Mouse (Mus musculus) embryonic facial prominence, embryonic 15.5 days (tissue): ENCODE measurements around the gene Nwd1. TPM values are rescaled to one million over a fixed set of nuclear protein-coding genes. Genes with fewer than 3 reads are reported as not detected.

Source experiments
- ATAC-seq: fragments of 200-750 bp; cut with Nextera tagmentation; 2 replicates; pipeline ENCODE4 v1.8.0; 2017; ENCODE audit warnings: low read depth, moderate TSS enrichment; ENCODE audit not compliant: insufficient number of reproducible peaks, low FRiP score, low TSS enrichment
- H3K27ac ChIP-seq: fragments of 300-500 bp; sonication (generic); replicated peaks from 2 replicates; pipeline ENCODE4 v1.5.1; 2015; ENCODE audit warnings: mild to moderate bottlenecking, inconsistent platforms
- H3K27me3 ChIP-seq: fragments of 300-500 bp; sonication (generic); 2 replicates; pipeline ENCODE4 v1.6.1; 2015; ENCODE audit warnings: inconsistent platforms
- H3K36me3 ChIP-seq: fragments of 300-500 bp; sonication (generic); 2 replicates; pipeline ENCODE4 v1.6.1; 2015; ENCODE audit warnings: mild to moderate bottlenecking, inconsistent platforms
- H3K4me1 ChIP-seq: fragments of 300-500 bp; sonication (generic); 2 replicates; pipeline ENCODE4 v1.6.1; 2015; ENCODE audit warnings: inconsistent platforms
- H3K4me2 ChIP-seq: fragments of 300-500 bp; sonication (generic); replicated peaks from 2 replicates; pipeline ENCODE4 v1.6.1; 2015; ENCODE audit warnings: mild to moderate bottlenecking, inconsistent platforms
- H3K4me3 ChIP-seq: fragments of 300-500 bp; sonication (generic); replicated peaks from 2 replicates; pipeline ENCODE4 v1.5.1; 2015; ENCODE audit warnings: mild to moderate bottlenecking, inconsistent platforms
- H3K9ac ChIP-seq: fragments of 300-500 bp; sonication (generic); 2 replicates; pipeline ENCODE4 v1.6.1; 2015; ENCODE audit warnings: inconsistent platforms
- H3K9me3 ChIP-seq: fragments of 300-500 bp; sonication (generic); replicated peaks from 2 replicates; pipeline ENCODE4 v1.6.1; 2016; ENCODE audit warnings: inconsistent platforms
- WGBS: fragments of 180-500 bp; shearing (Covaris S2); methylation state at CpG from one replicate; pipeline ENCODE4 v1.1.7; 2015; 5-methylcytosine and 5-hydroxymethylcytosine counted together
- polyA plus RNA-seq: library from polyadenylated mRNA; unstranded; fragments of >200 nt; fragmentation: Nextera tagmentation; extraction: Ambion mirVana; gene quantifications from 2 replicates; pipeline ENCODE4 v1.2.1, GENCODE M21; 2015

The Nwd1 gene
- polyA plus RNA-seq, 1 experiment from 2014 or later: 0.27 TPM

DNA sequence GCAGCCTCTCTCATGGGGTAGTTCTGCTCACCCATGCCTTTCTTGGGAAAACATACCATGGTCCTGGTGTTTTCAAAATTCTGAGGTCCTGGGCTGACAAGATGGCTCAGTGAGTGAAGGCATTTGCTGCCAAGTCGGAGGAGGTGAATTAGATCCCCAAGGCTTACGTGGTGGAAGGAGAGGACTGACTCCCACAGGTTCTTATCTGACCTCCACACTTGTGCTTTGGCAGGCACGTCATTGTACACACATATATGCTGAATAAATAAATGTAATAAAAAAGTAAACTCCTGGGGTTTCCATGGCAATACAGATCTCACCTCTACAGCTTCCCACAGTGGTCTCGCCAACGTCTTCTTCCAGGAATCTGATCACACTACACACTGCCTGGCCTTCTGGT lies 70.1 kb downstream of the Nwd1 start:
- H3K4me3 ChIP-seq: no peak overlapping the region
- 83% methylated on average over 5 of the region's 5 CpGs for WGBS
- no peaks in the 10 kb centered on the region for H3K9me3 ChIP-seq
- ATAC-seq: no peak
- no peak overlapping the region for H3K4me2 ChIP-seq
- H3K4me1 ChIP-seq: no peaks in the 10 kb centered on the region
- no peak overlapping the region for H3K9ac ChIP-seq
- H3K27ac ChIP-seq: no peak overlapping the region
- no peaks in the 10 kb centered on the region for H3K27me3 ChIP-seq
- no peaks in the 10 kb centered on the region for H3K36me3 ChIP-seq

DNA sequence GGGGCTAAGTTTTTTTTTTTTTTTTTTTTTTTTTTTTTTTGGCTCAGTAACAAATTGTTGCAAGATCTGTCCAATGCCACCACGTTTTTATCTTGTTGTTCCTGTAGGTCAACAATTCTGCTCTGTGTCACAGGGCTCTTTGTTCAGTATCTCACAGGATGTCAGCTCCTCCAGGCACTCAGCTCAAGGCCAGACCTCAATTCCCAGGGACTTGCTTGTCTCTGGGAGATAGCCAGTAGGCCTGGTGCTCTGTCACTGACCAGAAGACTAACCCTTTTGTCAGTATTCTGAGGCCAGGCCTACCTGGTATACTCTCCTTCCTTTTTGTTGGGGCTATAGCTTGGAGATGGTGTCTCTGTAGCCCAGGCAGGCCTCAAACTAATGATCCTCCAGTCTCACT lies 74.0 kb downstream of the Nwd1 start:
- Histone ChIP-seq H3K9ac (no peak overlapping the region), H3K4me3 (no peak overlapping the region), H3K4me1 (peaks cover 11% of the 10 kb centered on the region), H3K9me3 (no peaks in the 10 kb centered on the region), H3K4me2 (no peak overlapping the region), H3K27ac (no peak overlapping the region), H3K27me3 (no peaks in the 10 kb centered on the region), H3K36me3 (peaks cover 7% of the 10 kb centered on the region)
- 21% methylated on average over 1 of the region's 1 CpGs for WGBS
- no peak for ATAC-seq

DNA sequence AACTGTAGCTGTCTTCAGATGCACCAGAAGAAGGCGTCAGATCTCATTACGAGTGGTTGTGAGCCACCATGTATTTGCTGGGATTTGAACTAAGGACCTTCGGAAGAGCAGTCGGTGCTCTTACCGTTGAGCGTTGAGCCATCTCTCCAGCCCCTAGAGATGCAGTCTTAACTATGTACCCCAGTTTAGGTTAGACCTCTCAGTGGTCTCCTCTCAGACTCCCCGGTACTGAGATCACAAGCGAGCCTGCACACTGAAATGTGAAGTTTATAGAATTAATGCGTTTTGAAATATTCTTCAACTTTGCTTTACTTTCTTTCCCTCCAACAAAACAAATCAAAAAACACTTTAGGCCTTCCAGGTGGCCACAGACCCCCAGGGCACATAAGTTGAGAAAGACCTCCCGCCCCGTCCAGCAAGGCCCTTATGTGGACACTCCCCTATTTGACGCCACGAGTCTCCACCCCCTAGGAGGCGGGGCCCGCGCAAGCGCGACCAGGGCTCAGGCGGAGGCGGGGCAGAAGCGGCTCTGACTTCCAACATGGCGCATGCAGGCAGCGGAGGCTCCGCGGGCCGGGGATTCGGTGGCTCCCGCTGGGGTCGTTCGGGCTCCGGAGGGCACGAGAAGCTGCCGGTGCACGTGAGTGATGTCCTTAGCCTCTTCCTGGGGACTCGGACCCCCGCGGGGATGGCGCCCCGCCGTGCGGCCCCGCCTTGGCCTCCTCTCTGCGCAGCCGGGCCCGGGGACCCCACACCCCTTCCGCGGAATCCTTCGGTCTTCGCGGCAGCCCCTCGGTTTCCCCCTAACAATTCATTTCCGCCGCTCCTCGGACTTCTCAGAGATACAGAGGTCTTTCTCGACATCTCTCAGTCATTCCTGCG lies 76.5 kb downstream of the Nwd1 start, which contains the start of gene Sin3b:
Sin3b (plus strand) TSS at position 517 of the 882 bp plus-strand sequence.
- Histone ChIP-seq H3K4me3 (peak within 1 kb of the TSS; percentile 72), H3K4me2 (peak within 1 kb of the TSS; percentile 95), H3K9ac (peak within 1 kb of the TSS; percentile 73), H3K36me3 (peaks cover 32% of the 10 kb centered on the region), H3K9me3 (no peaks in the 10 kb centered on the region), H3K27me3 (no peaks in the 10 kb centered on the region), H3K4me1 (peaks cover 11% of the 10 kb centered on the region), H3K27ac (0 out of 2 replicates have a peak within 1 kb of the TSS, but pooled peaks have one; percentile 19)
- 14% methylated on average over 53 of the region's 56 CpGs for WGBS
- peak; percentile 95 for ATAC-seq

DNA sequence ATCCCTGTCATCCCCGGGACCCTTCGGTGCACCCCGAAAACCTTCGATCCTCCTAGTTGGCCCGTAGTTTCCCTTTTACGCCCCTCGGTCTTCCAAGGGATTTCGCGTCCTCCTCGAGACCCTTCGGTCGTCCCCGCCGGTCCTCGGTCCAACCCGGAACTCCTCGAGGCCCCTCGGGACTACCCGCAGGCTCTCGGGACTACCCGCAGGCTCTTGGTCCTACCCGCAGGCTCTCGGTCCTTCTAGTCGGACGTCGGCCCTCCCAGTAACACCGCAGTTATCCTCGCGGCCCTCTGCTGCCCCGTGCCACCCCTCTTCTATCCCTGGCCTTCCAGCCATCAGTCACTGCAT lies 77.1 kb downstream of the Nwd1 start:
- under 1% methylated on average over 30 of the region's 30 CpGs for WGBS
- no peak for ATAC-seq
- Histone ChIP-seq H3K4me2 (peak overlapping the region; percentile 95), H3K27ac (0 out of 2 replicates have a peak overlapping the region, but pooled peaks have one; percentile 19), H3K36me3 (peaks cover 38% of the 10 kb centered on the region), H3K9ac (peak overlapping the region; percentile 73), H3K4me1 (peaks cover 11% of the 10 kb centered on the region), H3K27me3 (no peaks in the 10 kb centered on the region), H3K9me3 (no peaks in the 10 kb centered on the region), H3K4me3 (peak overlapping the region; percentile 72)

DNA sequence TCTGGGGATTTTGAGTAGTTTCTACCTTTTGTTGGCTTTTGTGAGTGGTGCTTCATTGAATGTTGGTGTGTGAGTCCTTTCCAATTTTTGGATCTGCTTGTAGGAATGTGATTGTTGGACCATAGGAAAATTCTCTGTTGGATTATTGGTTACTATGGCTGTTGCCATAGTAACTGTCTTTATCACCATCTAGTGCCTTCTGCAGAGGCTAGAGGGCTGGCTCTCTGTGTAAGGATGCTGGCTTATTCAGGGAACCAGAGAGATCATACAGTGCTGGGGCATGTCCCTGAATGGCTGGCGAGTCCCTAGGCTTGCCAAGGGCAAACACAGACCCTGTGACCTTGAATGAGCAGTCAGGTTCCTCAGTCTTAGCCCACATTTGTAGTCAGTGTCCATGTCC lies 82.1 kb downstream of the Nwd1 start:
- Histone ChIP-seq H3K9ac (no peak overlapping the region), H3K27ac (no peak overlapping the region), H3K36me3 (peaks cover 86% of the 10 kb centered on the region), H3K9me3 (no peaks in the 10 kb centered on the region), H3K4me2 (no peak overlapping the region), H3K4me1 (peaks cover 11% of the 10 kb centered on the region), H3K27me3 (no peaks in the 10 kb centered on the region), H3K4me3 (no peak overlapping the region)
- WGBS: 83% methylated on average over 1 of the region's 1 CpGs
- ATAC-seq: no peak

DNA sequence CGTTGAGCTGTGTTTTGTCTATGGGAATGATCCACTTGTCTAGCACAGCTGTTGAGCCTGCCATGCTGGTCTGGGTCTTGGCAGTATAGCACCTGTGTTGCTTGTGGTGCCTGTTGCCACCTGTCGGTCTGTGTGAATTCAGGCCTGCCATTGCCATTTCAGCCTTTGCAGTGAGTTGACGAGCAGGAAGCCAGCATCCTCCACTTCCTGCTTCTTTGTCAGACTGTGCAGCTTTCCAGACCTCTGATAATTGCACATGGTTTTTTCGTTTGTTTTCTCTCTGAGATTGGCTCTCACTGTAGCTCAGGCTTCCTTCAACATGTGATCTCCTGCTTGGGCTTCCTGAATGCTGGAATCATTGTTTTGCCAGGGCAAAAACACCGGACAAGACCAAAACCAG lies 88.5 kb downstream of the Nwd1 start:
- no peak for ATAC-seq
- Histone ChIP-seq H3K4me1 (no peaks in the 10 kb centered on the region), H3K27ac (no peak overlapping the region), H3K9me3 (no peaks in the 10 kb centered on the region), H3K4me3 (no peak overlapping the region), H3K27me3 (no peaks in the 10 kb centered on the region), H3K36me3 (peaks cover 97% of the 10 kb centered on the region), H3K9ac (no peak overlapping the region), H3K4me2 (no peak overlapping the region)
- 76% methylated on average over 5 of the region's 5 CpGs for WGBS

DNA sequence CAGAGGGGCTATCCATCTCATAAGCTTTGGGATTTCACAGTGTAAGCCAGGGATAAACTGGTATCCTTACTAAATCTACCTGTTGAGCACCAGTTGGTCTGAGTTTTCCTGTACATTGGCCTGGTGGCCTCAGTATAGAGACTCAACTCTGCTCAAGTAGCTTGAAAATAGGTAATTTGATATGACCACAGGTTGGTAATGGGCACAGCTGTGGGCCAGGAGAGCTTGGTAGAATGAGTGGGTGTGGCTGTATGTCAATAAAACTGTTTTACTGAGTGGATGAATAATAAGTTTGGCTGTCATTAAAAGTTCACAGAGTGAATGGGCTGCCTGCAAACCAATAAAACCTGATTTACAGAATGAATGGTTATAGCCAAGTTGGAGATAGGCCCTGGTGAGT lies 90.4 kb downstream of the Nwd1 start:
- no peak for ATAC-seq

DNA sequence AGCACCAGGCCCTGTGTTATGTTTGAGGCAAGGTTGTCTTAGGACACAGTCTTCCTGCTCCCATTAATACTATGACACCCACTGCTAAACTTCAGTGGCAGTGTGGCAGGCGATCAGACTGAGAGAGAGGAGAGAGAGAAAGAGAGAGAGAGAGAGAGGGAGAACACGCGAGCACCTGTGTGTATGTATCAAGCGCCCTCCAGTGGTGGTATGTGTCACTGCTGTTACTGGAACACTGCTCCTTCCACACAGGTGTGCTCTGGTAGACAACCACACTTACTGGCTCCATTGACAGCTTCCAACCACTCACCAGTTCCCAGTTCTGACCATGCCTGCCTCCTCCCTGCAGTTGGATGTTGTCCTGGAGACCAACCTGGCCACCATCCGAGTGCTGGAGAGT lies 99.5 kb downstream of the Nwd1 start:
- Histone ChIP-seq H3K27ac (no peak overlapping the region), H3K9ac (no peak overlapping the region), H3K36me3 (peaks cover 100% of the 10 kb centered on the region), H3K9me3 (no peaks in the 10 kb centered on the region), H3K27me3 (no peaks in the 10 kb centered on the region), H3K4me2 (no peak overlapping the region), H3K4me3 (no peak overlapping the region), H3K4me1 (no peaks in the 10 kb centered on the region)
- no peak for ATAC-seq
- 39% methylated on average over 5 of the region's 5 CpGs for WGBS

More for the DNA sequence above, 90.4 kb downstream of the Nwd1 start:
- Histone ChIP-seq H3K36me3 (peaks cover 94% of the 10 kb centered on the region), H3K9ac (no peak overlapping the region), H3K27me3 (no peaks in the 10 kb centered on the region), H3K27ac (no peak overlapping the region), H3K4me2 (no peak overlapping the region), H3K9me3 (no peaks in the 10 kb centered on the region), H3K4me1 (no peaks in the 10 kb centered on the region), H3K4me3 (no peak overlapping the region)

DNA sequence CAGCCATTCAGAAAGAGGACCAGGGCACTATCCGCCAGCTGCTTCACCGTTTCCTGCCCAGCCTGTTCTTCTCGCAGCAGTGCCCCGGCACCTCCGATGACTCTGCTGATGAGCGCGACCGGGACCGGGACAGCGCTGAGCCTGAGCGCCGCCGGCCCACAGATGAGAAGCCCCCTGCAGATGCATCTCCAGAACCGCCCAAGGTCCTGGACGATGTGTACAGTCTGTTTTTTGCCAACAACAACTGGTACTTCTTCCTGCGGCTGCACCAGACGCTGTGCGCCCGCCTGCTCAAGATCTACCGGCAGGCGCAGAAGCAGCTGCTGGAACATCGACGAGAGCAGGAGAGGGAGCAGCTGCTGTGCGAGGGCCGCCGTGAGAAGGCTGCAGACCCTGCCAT lies 103.3 kb downstream of the Nwd1 start:
- ATAC-seq: no peak
- H3K9ac ChIP-seq: no peak overlapping the region
- H3K4me2 ChIP-seq: no peak overlapping the region
- no peaks in the 10 kb centered on the region for H3K27me3 ChIP-seq
- no peaks in the 10 kb centered on the region for H3K9me3 ChIP-seq
- H3K36me3 ChIP-seq: peaks cover 97% of the 10 kb centered on the region
- no peaks in the 10 kb centered on the region for H3K4me1 ChIP-seq
- 92% methylated on average over 26 of the region's 26 CpGs for WGBS
- no peak overlapping the region for H3K27ac ChIP-seq
- no peak overlapping the region for H3K4me3 ChIP-seq

DNA sequence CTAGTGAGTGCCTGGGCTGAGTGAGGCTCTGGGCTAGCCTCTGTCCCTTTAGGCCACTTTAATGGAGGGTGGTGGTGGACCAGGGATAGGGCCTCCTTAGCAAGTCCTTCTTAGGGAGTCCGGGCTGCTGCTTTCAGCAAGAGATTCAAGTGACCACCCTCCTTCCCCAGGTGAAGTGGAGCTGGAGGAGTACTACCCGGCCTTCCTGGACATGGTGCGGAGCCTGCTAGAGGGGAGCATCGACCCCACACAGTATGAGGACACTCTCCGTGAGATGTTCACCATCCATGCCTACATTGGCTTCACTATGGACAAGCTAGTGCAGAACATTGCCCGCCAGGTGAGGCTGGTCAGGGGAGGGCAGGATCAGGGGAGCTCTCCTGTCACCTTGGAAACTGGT lies 103.8 kb downstream of the Nwd1 start:
- Histone ChIP-seq H3K9ac (no peak overlapping the region), H3K9me3 (no peaks in the 10 kb centered on the region), H3K36me3 (peaks cover 94% of the 10 kb centered on the region), H3K4me2 (no peak overlapping the region), H3K4me3 (no peak overlapping the region), H3K4me1 (no peaks in the 10 kb centered on the region), H3K27me3 (no peaks in the 10 kb centered on the region), H3K27ac (no peak overlapping the region)
- WGBS: 94% methylated on average over 6 of the region's 6 CpGs
- ATAC-seq: 0 out of 2 replicates have a peak, but pooled peaks have one; percentile 12

DNA sequence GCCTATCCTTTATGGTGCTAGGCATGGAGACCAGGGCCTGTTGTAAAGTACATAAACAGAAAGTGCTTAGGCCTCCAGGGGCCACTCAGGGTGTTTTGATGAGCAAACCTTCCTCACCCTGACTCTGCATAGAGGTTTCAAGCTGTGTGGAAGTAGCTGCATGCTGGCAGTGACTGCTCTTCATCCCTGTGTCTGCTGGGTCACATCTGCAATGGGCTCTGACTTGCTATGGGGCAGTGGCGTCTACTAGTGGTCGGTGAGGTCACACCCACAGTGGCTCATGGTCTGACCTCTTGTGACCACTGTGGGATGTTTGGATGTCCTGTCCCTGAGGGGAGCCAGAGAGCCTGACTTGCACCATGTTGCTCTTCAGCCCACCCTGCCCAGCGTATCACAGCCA lies 104.6 kb downstream of the Nwd1 start:
- peaks cover 94% of the 10 kb centered on the region for H3K36me3 ChIP-seq
- 81% methylated on average over 3 of the region's 3 CpGs for WGBS
- no peak overlapping the region for H3K4me2 ChIP-seq

DNA sequence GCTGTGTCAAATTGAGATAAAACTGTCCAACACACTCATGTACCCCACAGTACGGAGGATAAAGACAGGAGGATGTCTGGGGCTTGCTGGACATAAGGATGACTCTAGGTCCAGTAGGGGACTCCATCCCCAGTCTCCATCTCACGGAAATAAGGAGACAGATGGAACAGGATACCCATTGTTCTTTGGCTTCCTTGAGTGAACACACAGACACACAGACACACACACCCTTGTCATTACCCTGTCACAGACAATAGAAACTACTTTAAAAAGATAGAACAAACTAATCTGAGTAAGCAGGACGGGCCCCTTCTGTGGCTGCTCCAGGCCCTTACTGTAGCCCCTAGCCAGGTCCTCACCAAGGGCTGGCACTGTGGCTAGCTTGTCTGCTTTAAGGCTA lies 105.8 kb downstream of the Nwd1 start:
- no peak overlapping the region for H3K4me2 ChIP-seq
- peaks cover 94% of the 10 kb centered on the region for H3K36me3 ChIP-seq
- H3K27ac ChIP-seq: no peak overlapping the region
- no peaks in the 10 kb centered on the region for H3K9me3 ChIP-seq
- 86% methylated on average over 3 of the region's 3 CpGs for WGBS
- H3K9ac ChIP-seq: no peak overlapping the region
- no peak overlapping the region for H3K4me3 ChIP-seq
- ATAC-seq: no peak
- H3K4me1 ChIP-seq: no peaks in the 10 kb centered on the region
- H3K27me3 ChIP-seq: no peaks in the 10 kb centered on the region

More for the DNA sequence above, 104.6 kb downstream of the Nwd1 start:
- no peak overlapping the region for H3K27ac ChIP-seq
- H3K4me3 ChIP-seq: no peak overlapping the region
- H3K9me3 ChIP-seq: no peaks in the 10 kb centered on the region
- no peaks in the 10 kb centered on the region for H3K4me1 ChIP-seq
- H3K9ac ChIP-seq: no peak overlapping the region
- no peak for ATAC-seq
- H3K27me3 ChIP-seq: no peaks in the 10 kb centered on the region
